Mouse (Mus musculus) small intestine, adult 2 months (tissue): ENCODE measurements around the gene Cdiptos.
A peak's percentile ranks its signal among the peaks of the same experiment; 100 is the strongest.

Source experiments
- CTCF ChIP-seq: fragments of 200-500 bp; IDR thresholded peaks from 2 replicates; pipeline ENCODE4 v1.5.1; 2012; ENCODE audit warnings: low read depth, mild to moderate bottlenecking, control low read depth, inconsistent platforms, low read length, moderate library complexity, mixed read lengths; ENCODE audit not compliant: insufficient replicate concordance, insufficient read length; ENCODE audit errors: extremely low read depth
- POLR2A ChIP-seq: fragments of 200-500 bp; IDR thresholded peaks from 2 replicates; pipeline ENCODE4 v1.6.1; 2012; ENCODE audit warnings: low read depth, mild to moderate bottlenecking, control low read depth, inconsistent platforms, low read length, moderate library complexity

DNA sequence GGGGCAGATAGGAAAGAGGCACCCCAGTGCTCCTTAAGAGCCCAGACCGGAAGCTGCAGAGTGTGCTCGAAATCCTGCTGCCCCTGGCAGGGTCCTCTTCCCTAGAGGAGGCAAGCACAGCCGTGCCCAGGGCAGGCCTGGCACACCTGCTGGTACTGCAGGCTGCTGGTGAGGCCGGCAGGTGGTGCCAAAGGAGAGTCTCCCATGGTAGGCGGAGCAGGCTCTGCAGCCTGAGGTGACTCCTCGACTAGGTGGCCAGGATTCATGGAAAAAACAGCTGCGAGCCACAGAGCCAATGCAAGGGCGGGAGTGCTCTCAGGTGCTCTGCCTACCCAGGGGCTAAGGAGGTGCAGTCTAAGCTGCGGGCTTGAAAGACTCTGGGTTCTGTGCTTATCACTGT, 10.4 kb upstream of the Cdiptos start:
- TF ChIP-seq CTCF: peak; percentile 62
- no peak for TF ChIP-seq POLR2A
